Mouse (Mus musculus) stomach, postnatal 0 days (tissue): Measurements from ENCODE around the gene Xylt1. TPM values are rescaled to one million over a fixed set of nuclear protein-coding genes. Genes with fewer than 3 reads are reported as not detected.

ENCODE experiments used
- ATAC-seq: fragments of 200-750 bp; cut with Nextera tagmentation; 2 replicates; pipeline ENCODE4 v1.8.0; 2017; ENCODE audit not compliant: low FRiP score, low TSS enrichment
- DNase-seq: peaks from one replicate; pipeline ENCODE4 v3.0.0-alpha.2; 2016; ENCODE audit warnings: low spot score
- H3K27ac ChIP-seq: fragments of 300-500 bp; sonication (generic); replicated peaks from 2 replicates; pipeline ENCODE4 v1.5.1; 2014; ENCODE audit warnings: mild to moderate bottlenecking, control low read depth
- H3K27me3 ChIP-seq: fragments of 300-500 bp; sonication (generic); 2 replicates; pipeline ENCODE4 v1.6.1; 2014; ENCODE audit warnings: low read length; ENCODE audit not compliant: control insufficient read depth, insufficient read depth
- H3K36me3 ChIP-seq: fragments of 300-500 bp; sonication (generic); 2 replicates; pipeline ENCODE4 v1.6.1; 2014; ENCODE audit warnings: low read length, mixed read lengths; ENCODE audit not compliant: control insufficient read depth, insufficient read depth
- H3K4me1 ChIP-seq: fragments of 300-500 bp; sonication (generic); replicated peaks from 2 replicates; pipeline ENCODE4 v1.6.1; 2014; ENCODE audit warnings: antibody characterized with exemption; ENCODE audit not compliant: control insufficient read depth, insufficient read depth
- H3K4me2 ChIP-seq: fragments of 300-500 bp; sonication (generic); replicated peaks from 2 replicates; pipeline ENCODE4 v1.6.1; 2014; ENCODE audit warnings: low read depth, mild to moderate bottlenecking, control low read depth, moderate library complexity
- H3K4me3 ChIP-seq: fragments of 300-500 bp; sonication (generic); 2 replicates; pipeline ENCODE4 v1.5.1; 2014; ENCODE audit warnings: low read depth, low read length, control low read depth
- H3K9ac ChIP-seq: fragments of 300-500 bp; sonication (generic); 2 replicates; pipeline ENCODE4 v1.6.1; 2014; ENCODE audit warnings: mild to moderate bottlenecking, low read length, control low read depth, mixed read lengths
- H3K9me3 ChIP-seq: fragments of 300-500 bp; sonication (generic); 2 replicates; pipeline ENCODE4 v1.6.1; 2016; ENCODE audit warnings: low read length; ENCODE audit not compliant: control insufficient read depth
- CTCF ChIP-seq: IDR thresholded peaks from 2 replicates; pipeline ENCODE4 v1.5.1; 2016; ENCODE audit warnings: antibody characterized with exemption, low read depth, mild to moderate bottlenecking, moderate library complexity
- EP300 ChIP-seq: optimal IDR thresholded peaks from 2 replicates; pipeline ENCODE3; 2016; ENCODE audit warnings: antibody characterized with exemption
- WGBS: fragments of 180-500 bp; shearing (Covaris S2); extraction: QIAGEN DNeasy Blood & Tissue Kit; methylation state at CpG from one replicate; pipeline ENCODE4 v1.1.7; 2014; 5-methylcytosine and 5-hydroxymethylcytosine counted together
- polyA plus RNA-seq: library from polyadenylated mRNA; unstranded; fragments of >200 nt; fragmentation: Nextera tagmentation; extraction: Ambion mirVana; gene quantifications from 2 replicates; pipeline ENCODE4 v1.2.1, GENCODE M21; 2015

The Xylt1 gene
- polyA plus RNA-seq, 1 experiment from 2014 or later = 0.36 TPM

DNA sequence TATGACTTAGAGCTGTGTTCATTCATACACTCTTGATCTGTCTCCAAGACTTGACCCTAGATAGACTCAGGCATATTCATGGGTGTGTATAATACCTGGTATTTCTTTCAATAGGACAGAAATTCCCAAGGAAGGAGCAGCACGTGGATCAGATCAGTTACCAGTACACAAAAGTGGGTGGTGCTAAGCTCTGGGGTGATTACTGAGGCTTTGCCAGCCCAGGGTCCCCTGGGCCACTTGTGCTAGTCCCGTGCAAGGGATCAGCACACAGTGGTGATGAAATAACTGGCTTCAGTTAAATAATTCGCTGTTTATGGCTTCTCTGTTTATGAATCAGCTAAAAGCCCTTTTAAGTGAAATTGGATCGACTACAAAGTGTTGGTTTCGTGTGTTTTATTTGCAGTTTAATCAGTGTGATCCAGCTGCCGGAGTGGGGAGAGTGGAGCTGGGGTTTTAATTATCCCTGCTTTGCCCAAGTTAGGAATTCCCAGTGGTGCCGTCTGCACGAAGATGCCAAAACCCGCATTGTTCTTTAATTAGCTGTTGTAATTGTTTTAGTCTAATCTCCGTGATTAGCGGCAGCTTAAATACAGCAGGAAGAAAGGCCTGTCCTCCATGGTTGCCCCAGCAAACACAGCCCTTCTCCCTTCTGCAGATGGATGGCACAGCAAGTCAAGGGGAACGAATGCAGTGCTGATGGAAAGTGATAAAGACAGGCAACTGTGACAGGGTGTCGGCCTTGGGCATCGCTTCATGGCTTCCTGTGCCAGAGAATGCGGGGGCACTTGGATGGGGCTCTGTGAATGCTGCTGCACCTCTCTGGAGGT lies 120.8 kb downstream of the Xylt1 start:
- H3K27me3 ChIP-seq = no peaks in the 10 kb centered on the region
- no peaks in the 10 kb centered on the region for H3K36me3 ChIP-seq
- no peak overlapping the region for H3K9ac ChIP-seq
- TF ChIP-seq CTCF (no peak), EP300 (no peak)
- DNase-seq = no peak
- 79% methylated on average over 15 of the region's 15 CpGs for WGBS
- no peak overlapping the region for H3K4me2 ChIP-seq
- H3K4me3 ChIP-seq = no peak overlapping the region
- H3K4me1 ChIP-seq = no peaks in the 10 kb centered on the region
- no peak overlapping the region for H3K27ac ChIP-seq
- no peaks in the 10 kb centered on the region for H3K9me3 ChIP-seq
- ATAC-seq = no peak

DNA sequence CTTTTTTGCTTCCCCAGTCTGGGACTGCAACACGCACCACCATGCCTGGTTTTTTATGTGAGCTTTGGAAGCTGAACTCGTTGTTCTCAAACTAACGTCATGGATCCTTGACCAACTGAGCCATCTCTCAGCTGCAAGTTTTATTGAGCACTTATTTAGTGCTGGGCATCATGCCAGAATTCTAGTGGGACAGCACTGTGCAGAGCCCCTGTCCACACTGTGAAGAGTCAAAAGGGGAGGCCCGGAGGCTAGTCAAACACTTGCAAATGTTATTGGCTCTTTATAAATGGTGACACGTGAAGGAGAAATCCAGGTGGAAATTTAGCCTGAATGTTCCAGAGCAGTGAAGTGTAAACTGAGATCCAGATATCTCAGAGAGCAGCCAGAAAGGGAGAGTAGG lies 121.6 kb downstream of the Xylt1 start:
- 83% methylated on average over 5 of the region's 5 CpGs for WGBS
- no peaks in the 10 kb centered on the region for H3K27me3 ChIP-seq

DNA sequence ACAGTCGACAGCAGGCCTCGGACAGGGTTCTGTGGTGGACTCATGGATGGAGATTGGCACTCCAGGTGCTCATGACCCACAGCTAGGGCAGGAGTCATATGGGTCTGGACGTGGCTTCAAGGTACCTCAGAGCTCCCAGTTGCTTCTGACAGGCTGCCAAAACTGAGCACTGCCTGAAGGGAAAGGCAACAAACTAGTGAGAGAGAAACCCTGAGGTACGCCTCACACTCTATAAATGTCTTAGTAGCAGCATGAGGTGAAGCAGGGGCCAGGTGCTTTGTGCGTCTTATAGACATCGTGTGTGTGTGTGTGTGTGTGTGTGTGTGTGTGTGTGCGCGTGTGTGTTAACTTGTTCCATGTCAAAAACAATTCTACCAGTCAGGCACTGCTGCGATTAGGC lies 122.9 kb downstream of the Xylt1 start:
- H3K27me3 ChIP-seq = no peaks in the 10 kb centered on the region
- DNase-seq = no peak
- H3K27ac ChIP-seq = no peak overlapping the region
- no peak for ATAC-seq
- H3K36me3 ChIP-seq = no peaks in the 10 kb centered on the region
- H3K4me2 ChIP-seq = no peak overlapping the region
- H3K4me1 ChIP-seq = no peaks in the 10 kb centered on the region
- no peak overlapping the region for H3K4me3 ChIP-seq
- H3K9me3 ChIP-seq = no peaks in the 10 kb centered on the region
- no peak overlapping the region for H3K9ac ChIP-seq
- WGBS = 77% methylated on average over 9 of the region's 9 CpGs
- TF ChIP-seq CTCF (no peak), EP300 (no peak)

More for the DNA sequence above, 121.6 kb downstream of the Xylt1 start:
- H3K27ac ChIP-seq = no peak overlapping the region
- H3K9ac ChIP-seq = no peak overlapping the region
- DNase-seq = no peak
- no peaks in the 10 kb centered on the region for H3K9me3 ChIP-seq
- TF ChIP-seq EP300 (no peak), CTCF (no peak)
- no peak overlapping the region for H3K4me3 ChIP-seq
- H3K4me2 ChIP-seq = no peak overlapping the region
- H3K4me1 ChIP-seq = no peaks in the 10 kb centered on the region
- ATAC-seq = no peak
- no peaks in the 10 kb centered on the region for H3K36me3 ChIP-seq

DNA sequence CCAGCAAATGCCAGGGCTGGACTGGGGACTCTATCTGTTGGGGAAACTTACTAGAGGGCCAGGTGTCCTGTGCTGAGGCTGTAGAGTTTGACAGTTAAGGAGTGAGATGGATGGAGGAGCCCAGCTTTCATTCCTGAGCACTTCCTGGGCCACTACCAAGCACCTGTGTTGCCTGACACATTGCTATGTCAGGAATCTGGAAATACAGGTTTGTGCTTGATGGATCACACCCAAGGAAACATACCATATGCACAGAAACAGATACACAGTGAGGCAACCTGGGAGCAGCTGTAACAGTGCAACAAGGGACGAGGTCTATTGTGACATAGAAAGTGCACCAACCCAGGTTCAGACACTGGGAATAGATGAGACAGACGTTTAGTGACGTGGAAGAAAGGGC lies 125.0 kb downstream of the Xylt1 start:
- ATAC-seq (peak; percentile 72), DNase-seq (no peak)
- Histone ChIP-seq H3K4me1 (no peaks in the 10 kb centered on the region), H3K9me3 (no peaks in the 10 kb centered on the region), H3K27me3 (no peaks in the 10 kb centered on the region), H3K36me3 (no peaks in the 10 kb centered on the region), H3K4me2 (no peak overlapping the region), H3K27ac (no peak overlapping the region), H3K9ac (no peak overlapping the region), H3K4me3 (no peak overlapping the region)
- WGBS = 59% methylated on average over 3 of the region's 3 CpGs
- TF ChIP-seq CTCF (no peak), EP300 (no peak)

DNA sequence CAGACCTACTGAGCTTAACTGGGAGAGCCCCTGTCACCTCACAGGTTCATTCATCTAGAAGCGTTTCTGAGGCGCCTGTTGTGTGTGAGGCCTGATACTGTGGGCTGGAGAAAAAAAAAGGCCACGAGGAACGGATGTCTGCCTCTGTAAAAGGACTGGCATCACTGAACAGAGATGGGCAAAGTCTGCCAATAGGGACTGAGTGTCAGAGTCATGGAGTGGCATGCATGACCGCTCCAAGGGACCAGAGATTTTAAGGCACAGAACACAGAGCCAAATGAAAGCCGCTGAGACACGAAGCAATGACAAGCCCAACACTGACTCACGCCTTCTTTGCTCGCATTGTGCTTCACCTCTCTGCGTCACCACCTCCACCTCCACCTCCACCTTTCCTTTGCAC lies 126.6 kb downstream of the Xylt1 start:
- no peak overlapping the region for H3K27ac ChIP-seq
- WGBS = 78% methylated on average over 10 of the region's 10 CpGs

DNA sequence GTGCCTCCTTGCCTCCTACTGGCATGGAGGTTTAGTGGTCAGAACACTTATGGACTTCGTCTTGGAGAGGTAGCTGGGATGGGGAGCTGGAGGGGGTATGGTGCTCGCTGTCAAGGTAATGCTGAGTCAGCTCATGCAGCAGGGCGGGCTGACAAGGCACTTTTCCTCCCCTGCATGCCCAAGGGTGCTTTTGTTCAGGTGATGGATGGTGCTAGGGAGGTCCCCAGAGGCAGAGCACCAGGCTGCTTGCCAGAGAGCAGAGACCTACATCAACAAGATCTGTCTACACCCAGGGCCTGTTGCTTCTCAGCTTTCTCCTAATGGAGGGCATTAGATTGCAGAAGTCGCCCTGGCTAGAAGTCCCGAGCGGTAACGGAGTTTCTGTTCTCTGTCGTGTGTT lies 127.3 kb downstream of the Xylt1 start:
- Histone ChIP-seq H3K36me3 (no peaks in the 10 kb centered on the region), H3K4me1 (no peaks in the 10 kb centered on the region), H3K9ac (no peak overlapping the region), H3K4me3 (no peak overlapping the region), H3K27ac (no peak overlapping the region), H3K9me3 (no peaks in the 10 kb centered on the region), H3K27me3 (no peaks in the 10 kb centered on the region), H3K4me2 (no peak overlapping the region)
- ATAC-seq (no peak), DNase-seq (no peak)
- TF ChIP-seq CTCF (no peak), EP300 (no peak)
- WGBS = 37% methylated on average over 8 of the region's 8 CpGs

More for the DNA sequence above, 126.6 kb downstream of the Xylt1 start:
- DNase-seq (no peak), ATAC-seq (0 out of 2 replicates have a peak, but pooled peaks have one; percentile 25)
- no peak overlapping the region for H3K9ac ChIP-seq
- H3K9me3 ChIP-seq = no peaks in the 10 kb centered on the region
- no peak overlapping the region for H3K4me2 ChIP-seq
- no peaks in the 10 kb centered on the region for H3K4me1 ChIP-seq
- no peaks in the 10 kb centered on the region for H3K36me3 ChIP-seq
- TF ChIP-seq EP300 = no peak
- no peak for TF ChIP-seq CTCF
- H3K4me3 ChIP-seq = no peak overlapping the region
- H3K27me3 ChIP-seq = no peaks in the 10 kb centered on the region
